Mouse (Mus musculus) myocyte (in vitro differentiated cells): ENCODE measurements around the gene Tuba1c.

Experiments
- CEBPB ChIP-seq: IDR thresholded peaks from 2 replicates; pipeline ENCODE4 v1.6.1; 2011; ENCODE audit warnings: mild to moderate bottlenecking, moderate library complexity; ENCODE audit not compliant: poor library complexity, insufficient read depth, severe bottlenecking
- MYOD1 ChIP-seq, 3 experiments: IDR thresholded peaks; one replicate each; pipeline ENCODE4 v1.6.1; 2011; ENCODE audit warnings: control low read depth in 2 of 3, low read depth in 2 of 3, mild to moderate bottlenecking in 2 of 3, moderate library complexity in 1 of 3; ENCODE audit not compliant: insufficient read length in 2 of 3, control insufficient read depth in 1 of 3
- POLR2A ChIP-seq: IDR thresholded peaks from one replicate; pipeline ENCODE4 v1.6.1; 2011; ENCODE audit warnings: low read depth, mild to moderate bottlenecking, control low read depth, moderate library complexity; ENCODE audit not compliant: insufficient read length
- POLR2AphosphoS2 ChIP-seq: IDR thresholded peaks from one replicate; pipeline ENCODE4 v1.6.1; 2011; ENCODE audit warnings: low read depth, control low read depth; ENCODE audit not compliant: insufficient read length

DNA sequence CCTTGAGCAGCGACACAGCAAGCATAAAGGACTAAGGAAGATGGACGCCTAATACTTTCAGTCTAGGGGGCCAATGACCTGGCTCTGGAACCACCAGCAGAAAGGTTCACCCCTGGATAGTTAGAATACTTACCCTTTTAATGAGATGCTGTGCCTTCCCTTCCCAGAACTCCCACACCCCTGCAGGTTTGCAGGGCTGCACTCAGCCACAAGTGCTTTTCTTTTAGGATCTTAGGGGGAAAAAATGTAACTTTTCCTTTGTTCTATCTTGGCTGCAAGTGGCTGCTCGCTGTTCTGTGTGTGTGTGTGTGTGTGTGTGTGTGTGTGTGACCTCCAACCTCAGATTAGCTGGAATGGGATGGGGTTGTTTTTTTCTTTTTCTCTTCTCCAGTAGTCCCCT lies 40.9 kb upstream of the Tuba1c start:
- TF ChIP-seq CEBPB: no peak
- TF ChIP-seq POLR2A: no peak
- no peak for TF ChIP-seq POLR2AphosphoS2
- no peak for TF ChIP-seq MYOD1 (IDR thresholded peaks at IDR 0.05; ENCODE audit: control insufficient read depth in 1 of 3, insufficient read length in 2 of 3, low read depth in 2 of 3)
